Mouse (Mus musculus) R1 (cell line): ENCODE data around the gene Pbx3.

Source experiments
- DNase-seq: peaks from one replicate; pipeline ENCODE4 v3.0.0-alpha.2; 2018; ENCODE audit warnings: low read depth, low spot score

The Pbx3 gene

GRCm38 (mm10) chr2:34147036-34147435 is 225.9 kb downstream of the Pbx3 start:
- DNase-seq: no peak

- DNase-seq: no peak
These were observed 226.5 kb downstream of the Pbx3 start for GRCm38 (mm10) chr2:34146431-34146830.

- no peak for DNase-seq
These were observed 233.3 kb downstream of the Pbx3 start for GRCm38 (mm10) chr2:34139470-34140158.

- no peak for DNase-seq
These were observed 237.6 kb downstream of the Pbx3 start for GRCm38 (mm10) chr2:34135316-34135715.

GRCm38 (mm10) chr2:34132751-34133150 is 240.2 kb downstream of the Pbx3 start:
- DNase-seq: no peak

GRCm38 (mm10) chr2:34129674-34130267 is 243.2 kb downstream of the Pbx3 start:
- peak; percentile 5 for DNase-seq

- DNase-seq: no peak
These were observed 245.1 kb downstream of the Pbx3 start for GRCm38 (mm10) chr2:34127871-34128270.

- DNase-seq: no peak
These were observed 249.0 kb downstream of the Pbx3 start for GRCm38 (mm10) chr2:34123896-34124295.
